Mouse (Mus musculus): ENCODE data around the gene Rsbn1l. TPM values are rescaled to one million over a fixed set of nuclear protein-coding genes. Genes with fewer than 3 reads are reported as not detected.

Gene Rsbn1l
- polyA plus RNA-seq, 1 experiment from 2014 or later, result 5.6 TPM

DNA sequence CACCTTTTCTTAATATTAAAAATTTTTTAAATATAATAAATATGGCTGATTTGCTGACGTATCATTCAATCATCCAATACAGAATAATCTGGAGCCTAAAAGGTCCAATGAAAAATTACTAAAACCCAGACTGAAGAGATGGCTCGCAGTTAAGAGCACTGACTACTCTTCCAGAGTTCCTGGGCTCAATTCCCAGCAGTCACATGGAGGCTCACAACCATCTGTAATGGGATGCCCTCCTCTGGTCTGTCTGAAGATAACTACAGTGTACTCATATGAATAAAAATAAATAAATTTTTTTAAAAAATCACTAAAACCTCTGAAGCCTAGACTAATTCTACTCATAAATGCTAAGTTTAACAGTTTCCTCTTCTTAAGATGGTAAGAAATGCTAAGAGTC, 94.3 kb downstream of the Rsbn1l start:
- DNase-seq (ENCODE audit: low spot score) (no peak), ATAC-seq (ENCODE audit: low FRiP score) (no peak)
- Histone ChIP-seq H3K9me3 (ENCODE audit: control insufficient read depth, low read length) (no peaks in the 10 kb centered on the region), H3K4me1 (replicated peaks; ENCODE audit: control insufficient read depth, insufficient read depth, low read length) (no peaks in the 10 kb centered on the region), H3K27me3 (ENCODE audit: control insufficient read depth, insufficient read depth, low read length) (no peaks in the 10 kb centered on the region), H3K4me2 (replicated peaks) (no peak overlapping the region), H3K36me3 (replicated peaks; ENCODE audit: control insufficient read depth, insufficient read depth) (no peaks in the 10 kb centered on the region), H3K9ac (no peak overlapping the region), H3K4me3 (replicated peaks; ENCODE audit: low read length) (no peak overlapping the region), H3K27ac (no peak overlapping the region)
- 97% methylated on average over 2 of the region's 2 CpGs for WGBS

DNA sequence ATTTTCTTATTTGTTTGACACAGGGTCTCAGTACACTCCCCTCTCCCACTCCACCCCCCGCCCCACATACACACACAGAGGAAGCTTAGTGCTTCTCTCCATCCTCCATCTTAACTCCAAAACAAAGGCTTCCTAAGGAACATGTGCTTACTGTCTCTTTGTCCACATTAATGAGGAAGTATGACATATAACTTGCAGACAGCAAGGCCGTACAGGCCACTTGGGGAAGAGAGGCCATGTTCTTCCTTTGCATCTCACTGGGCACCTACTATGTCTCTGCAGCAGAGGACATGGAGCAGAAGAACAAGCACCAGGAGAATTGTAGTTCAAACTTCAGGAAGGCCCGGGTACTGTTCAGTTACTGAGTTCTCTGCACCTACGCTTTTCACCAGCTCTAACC, 95.6 kb downstream of the Rsbn1l start:
- ATAC-seq (ENCODE audit: low FRiP score) (no peak), DNase-seq (ENCODE audit: low spot score) (no peak)
- Histone ChIP-seq H3K27me3 (ENCODE audit: control insufficient read depth, insufficient read depth, low read length) (no peaks in the 10 kb centered on the region), H3K27ac (no peak overlapping the region), H3K9me3 (ENCODE audit: control insufficient read depth, low read length) (no peaks in the 10 kb centered on the region), H3K9ac (no peak overlapping the region), H3K4me3 (replicated peaks; ENCODE audit: low read length) (no peak overlapping the region), H3K4me1 (replicated peaks; ENCODE audit: control insufficient read depth, insufficient read depth, low read length) (no peaks in the 10 kb centered on the region), H3K4me2 (replicated peaks) (no peak overlapping the region), H3K36me3 (replicated peaks; ENCODE audit: control insufficient read depth, insufficient read depth) (no peaks in the 10 kb centered on the region)
- 98% methylated on average over 4 of the region's 4 CpGs for WGBS

DNA sequence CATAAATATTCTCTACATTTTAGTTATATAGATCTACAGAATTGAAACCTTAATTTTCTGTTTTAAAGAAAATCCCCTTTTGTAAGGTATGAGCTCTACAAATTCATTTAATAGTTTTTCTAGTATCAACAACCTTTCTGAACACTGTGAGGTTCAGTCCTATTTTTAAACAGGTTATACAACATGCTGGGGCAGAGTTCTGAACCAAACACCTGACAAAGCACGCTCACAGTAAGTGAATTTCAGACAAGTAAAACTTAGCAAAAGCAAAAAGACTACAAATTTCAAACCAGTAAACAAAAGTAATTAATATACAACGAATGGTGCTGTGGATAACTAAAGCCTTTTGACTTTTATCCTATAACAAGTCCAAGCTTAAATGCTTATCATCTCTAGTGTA, 97.8 kb downstream of the Rsbn1l start:
- ATAC-seq (ENCODE audit: low FRiP score), result no peak
- Histone ChIP-seq H3K4me2 (replicated peaks) (no peak overlapping the region), H3K9me3 (ENCODE audit: control insufficient read depth, low read length) (no peaks in the 10 kb centered on the region), H3K27me3 (ENCODE audit: control insufficient read depth, insufficient read depth, low read length) (no peaks in the 10 kb centered on the region), H3K4me3 (replicated peaks; ENCODE audit: low read length) (no peak overlapping the region), H3K9ac (no peak overlapping the region), H3K4me1 (replicated peaks; ENCODE audit: control insufficient read depth, insufficient read depth, low read length) (no peaks in the 10 kb centered on the region), H3K36me3 (replicated peaks; ENCODE audit: control insufficient read depth, insufficient read depth) (no peaks in the 10 kb centered on the region), H3K27ac (no peak overlapping the region)
- 93% methylated on average over 2 of the region's 2 CpGs for WGBS
- DNase-seq (ENCODE audit: low spot score), result no peak

DNA sequence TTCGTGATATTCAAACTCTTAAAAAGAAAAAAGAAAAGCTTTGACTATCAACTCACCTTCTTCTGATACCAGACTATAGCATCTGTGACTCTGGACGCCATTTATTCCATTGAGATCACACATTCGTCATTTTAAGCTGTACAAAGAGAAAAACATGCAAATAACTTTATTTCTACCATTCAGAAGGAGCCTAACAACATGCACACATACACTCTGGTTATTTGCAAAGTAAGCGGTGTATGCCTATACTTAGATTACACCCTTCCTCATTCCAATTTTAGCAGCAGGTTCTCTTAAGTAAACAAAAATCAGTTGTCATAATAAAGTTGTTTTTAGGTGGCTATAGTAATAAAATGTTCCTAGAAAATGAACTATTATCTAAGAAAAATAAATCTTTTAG, 101.1 kb downstream of the Rsbn1l start:
- Histone ChIP-seq H3K27ac (no peak overlapping the region), H3K4me3 (replicated peaks; ENCODE audit: low read length) (no peak overlapping the region), H3K9ac (no peak overlapping the region), H3K4me2 (replicated peaks) (no peak overlapping the region), H3K9me3 (ENCODE audit: control insufficient read depth, low read length) (no peaks in the 10 kb centered on the region), H3K4me1 (replicated peaks; ENCODE audit: control insufficient read depth, insufficient read depth, low read length) (no peaks in the 10 kb centered on the region), H3K27me3 (ENCODE audit: control insufficient read depth, insufficient read depth, low read length) (no peaks in the 10 kb centered on the region), H3K36me3 (replicated peaks; ENCODE audit: control insufficient read depth, insufficient read depth) (no peaks in the 10 kb centered on the region)
- 90% methylated on average over 4 of the region's 4 CpGs for WGBS
- DNase-seq (ENCODE audit: low spot score), result no peak
- no peak for ATAC-seq (ENCODE audit: low FRiP score)

DNA sequence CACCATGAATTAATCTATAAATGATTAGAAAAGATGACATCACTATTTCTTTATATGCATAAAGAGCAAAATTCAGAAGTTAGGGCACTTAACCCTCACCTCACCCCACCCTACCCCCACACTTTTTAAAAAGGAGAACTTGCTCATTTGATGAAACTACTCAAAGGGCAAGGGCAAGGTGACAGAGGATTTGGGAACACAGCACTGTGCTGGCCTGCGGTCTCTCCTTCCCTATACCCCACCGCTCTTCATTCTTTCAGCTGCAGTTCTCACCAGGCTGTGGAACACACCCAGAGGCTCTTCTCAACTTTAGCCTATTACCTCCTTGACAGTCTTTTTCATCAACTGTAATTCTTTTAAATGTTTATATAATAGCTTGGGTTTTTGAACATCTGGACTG, 109.2 kb downstream of the Rsbn1l start:
- no peaks in the 10 kb centered on the region for H3K9me3 ChIP-seq (ENCODE audit: control insufficient read depth, low read length)
- no peak overlapping the region for H3K4me3 ChIP-seq (replicated peaks; ENCODE audit: low read length)
- no peaks in the 10 kb centered on the region for H3K36me3 ChIP-seq (replicated peaks; ENCODE audit: control insufficient read depth, insufficient read depth)
- H3K27me3 ChIP-seq (ENCODE audit: control insufficient read depth, insufficient read depth, low read length), result no peaks in the 10 kb centered on the region
- H3K9ac ChIP-seq, result no peak overlapping the region
- no peak overlapping the region for H3K27ac ChIP-seq
- H3K4me2 ChIP-seq (replicated peaks), result no peak overlapping the region
- WGBS, result 92% methylated on average over 2 of the region's 2 CpGs
- ATAC-seq (ENCODE audit: low FRiP score) (no peak), DNase-seq (ENCODE audit: low spot score) (no peak)
- H3K4me1 ChIP-seq (replicated peaks; ENCODE audit: control insufficient read depth, insufficient read depth, low read length), result no peaks in the 10 kb centered on the region

DNA sequence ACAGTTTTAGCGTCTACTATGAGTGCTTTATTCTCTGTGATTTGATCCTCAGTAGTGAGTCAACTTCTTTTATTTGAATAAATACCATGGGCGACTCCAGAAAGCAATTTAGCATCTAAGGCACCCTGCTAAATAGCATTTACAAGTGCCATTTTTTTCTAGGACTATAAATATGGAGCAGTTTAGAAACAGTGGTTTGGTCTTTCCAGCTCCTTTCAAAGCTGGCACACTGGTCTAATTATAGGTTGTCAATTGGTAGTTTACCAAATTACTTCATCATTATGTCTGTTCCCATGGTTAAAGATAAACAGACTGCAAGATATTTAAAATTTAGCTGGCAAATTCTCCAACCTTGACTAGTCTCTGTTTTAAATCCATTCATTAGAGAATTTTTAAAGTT, 112.4 kb downstream of the Rsbn1l start:
- no peak overlapping the region for H3K4me2 ChIP-seq (replicated peaks)
- H3K27ac ChIP-seq, result no peak overlapping the region
- H3K36me3 ChIP-seq (replicated peaks; ENCODE audit: control insufficient read depth, insufficient read depth), result no peaks in the 10 kb centered on the region
- WGBS, result 78% methylated on average over 2 of the region's 2 CpGs
- ATAC-seq (ENCODE audit: low FRiP score), result no peak
- no peak overlapping the region for H3K9ac ChIP-seq
- no peaks in the 10 kb centered on the region for H3K4me1 ChIP-seq (replicated peaks; ENCODE audit: control insufficient read depth, insufficient read depth, low read length)
- no peak overlapping the region for H3K4me3 ChIP-seq (replicated peaks; ENCODE audit: low read length)
- no peaks in the 10 kb centered on the region for H3K9me3 ChIP-seq (ENCODE audit: control insufficient read depth, low read length)
- no peaks in the 10 kb centered on the region for H3K27me3 ChIP-seq (ENCODE audit: control insufficient read depth, insufficient read depth, low read length)
- DNase-seq (ENCODE audit: low spot score), result no peak

DNA sequence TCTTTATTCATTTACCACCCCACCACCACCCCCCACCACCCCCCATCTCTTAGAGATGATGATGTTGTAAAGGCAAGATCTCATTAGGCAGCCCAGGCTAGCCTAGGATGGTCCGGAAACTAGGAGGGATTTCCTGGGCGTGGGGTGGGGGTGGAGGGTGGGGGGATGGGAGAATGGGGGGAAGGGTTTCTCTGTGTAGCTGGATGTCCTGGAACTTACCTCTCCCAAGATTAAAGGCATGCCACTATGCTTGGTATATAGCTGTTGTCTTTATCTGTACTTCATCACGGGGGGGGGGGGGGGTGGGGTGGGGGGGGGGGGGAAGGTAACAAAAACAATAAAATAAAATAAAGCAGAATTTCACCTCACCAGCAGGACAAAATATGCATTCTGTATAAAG, 112.8 kb downstream of the Rsbn1l start:
- Histone ChIP-seq H3K4me2 (replicated peaks) (no peak overlapping the region), H3K27ac (no peak overlapping the region), H3K4me1 (replicated peaks; ENCODE audit: control insufficient read depth, insufficient read depth, low read length) (no peaks in the 10 kb centered on the region), H3K9ac (no peak overlapping the region), H3K27me3 (ENCODE audit: control insufficient read depth, insufficient read depth, low read length) (no peaks in the 10 kb centered on the region), H3K36me3 (replicated peaks; ENCODE audit: control insufficient read depth, insufficient read depth) (no peaks in the 10 kb centered on the region), H3K4me3 (replicated peaks; ENCODE audit: low read length) (no peak overlapping the region), H3K9me3 (ENCODE audit: control insufficient read depth, low read length) (no peaks in the 10 kb centered on the region)
- no peak for ATAC-seq (ENCODE audit: low FRiP score)
- 86% methylated on average over 2 of the region's 3 CpGs for WGBS
- DNase-seq (ENCODE audit: low spot score), result no peak

Other genes starting within 250 kb of the Rsbn1l start
- gene Phtf2, start 74.3 kb downstream of the Rsbn1l start, polyA plus RNA-seq (2014; fragmentation: Nextera tagmentation; extraction: Ambion mirVana), result 29.6 and 32.6 TPM in 2 replicates
- 65.4 and 73.6 TPM in 2 replicates for gene Tmem60, start 74.2 kb downstream of the Rsbn1l start, polyA plus RNA-seq (2014; fragmentation: Nextera tagmentation; extraction: Ambion mirVana)
- gene Ptpn12, start 99.5 kb upstream of the Rsbn1l start, polyA plus RNA-seq (2014; fragmentation: Nextera tagmentation; extraction: Ambion mirVana), result 28.4 and 28.9 TPM in 2 replicates
- 14.4 and 15.5 TPM in 2 replicates for gene Gsap, start 229.9 kb upstream of the Rsbn1l start, polyA plus RNA-seq (2014; fragmentation: Nextera tagmentation; extraction: Ambion mirVana)

All from hindbrain, embryonic 14.5 days (tissue).